Mouse (Mus musculus) hindbrain, embryonic 16.5 days (tissue): ENCODE measurements around the gene Atp1a3. TPM values are rescaled to one million over a fixed set of nuclear protein-coding genes. Genes with fewer than 3 reads are reported as not detected.
"Not testable (repeated sequence)": the region's sequence is repeated elsewhere in the genome, so short reads cannot be mapped to it uniquely, and the experiment has no call there.

ENCODE experiments used
- ATAC-seq: fragments of 200-750 bp; cut with Nextera tagmentation; 2 replicates; pipeline ENCODE4 v1.8.0; 2017; ENCODE audit warnings: moderate TSS enrichment, moderate library complexity
- H3K27ac ChIP-seq: fragments of 300-500 bp; sonication (generic); 2 replicates; pipeline ENCODE4 v1.5.1; 2014; ENCODE audit warnings: low read depth, mild to moderate bottlenecking, control low read depth, low read length, moderate library complexity
- H3K27me3 ChIP-seq: fragments of 300-500 bp; sonication (generic); replicated peaks from 2 replicates; pipeline ENCODE4 v1.6.1; 2014; ENCODE audit warnings: low read length; ENCODE audit not compliant: control insufficient read depth, insufficient read depth
- H3K36me3 ChIP-seq: fragments of 300-500 bp; sonication (generic); 2 replicates; pipeline ENCODE4 v1.6.1; 2014; ENCODE audit warnings: mild to moderate bottlenecking, low read length, moderate library complexity, mixed read lengths; ENCODE audit not compliant: control insufficient read depth, insufficient read depth
- H3K4me1 ChIP-seq: fragments of 300-500 bp; sonication (generic); 2 replicates; pipeline ENCODE4 v1.6.1; 2014; ENCODE audit warnings: low read depth, low read length; ENCODE audit not compliant: control insufficient read depth, insufficient read depth
- H3K4me2 ChIP-seq: fragments of 300-500 bp; sonication (generic); 2 replicates; pipeline ENCODE4 v1.6.1; 2014; ENCODE audit warnings: mild to moderate bottlenecking, low read length, control low read depth, moderate library complexity
- H3K4me3 ChIP-seq: fragments of 300-500 bp; sonication (generic); 2 replicates; pipeline ENCODE4 v1.5.1; 2014; ENCODE audit warnings: mild to moderate bottlenecking, low read length, control low read depth, moderate library complexity
- H3K9ac ChIP-seq: fragments of 300-500 bp; sonication (generic); 2 replicates; pipeline ENCODE4 v1.6.1; 2014; ENCODE audit warnings: low read depth, mild to moderate bottlenecking, control low read depth, low read length, moderate library complexity
- H3K9me3 ChIP-seq: fragments of 300-500 bp; sonication (generic); 2 replicates; pipeline ENCODE4 v1.6.1; 2014; ENCODE audit warnings: mild to moderate bottlenecking, low read length, moderate library complexity; ENCODE audit not compliant: control insufficient read depth
- WGBS: fragments of 180-500 bp; shearing (Covaris S2); extraction: QIAGEN DNeasy Blood & Tissue Kit; methylation state at CpG from one replicate; pipeline ENCODE4 v1.1.7; 2014; 5-methylcytosine and 5-hydroxymethylcytosine counted together
- polyA plus RNA-seq: library from polyadenylated mRNA; unstranded; fragments of >200 nt; fragmentation: Nextera tagmentation; extraction: Ambion mirVana; gene quantifications from 2 replicates; pipeline ENCODE4 v1.2.1, GENCODE M21; 2015

Gene Atp1a3
- polyA plus RNA-seq: 678 and 702 TPM in 2 replicates

DNA sequence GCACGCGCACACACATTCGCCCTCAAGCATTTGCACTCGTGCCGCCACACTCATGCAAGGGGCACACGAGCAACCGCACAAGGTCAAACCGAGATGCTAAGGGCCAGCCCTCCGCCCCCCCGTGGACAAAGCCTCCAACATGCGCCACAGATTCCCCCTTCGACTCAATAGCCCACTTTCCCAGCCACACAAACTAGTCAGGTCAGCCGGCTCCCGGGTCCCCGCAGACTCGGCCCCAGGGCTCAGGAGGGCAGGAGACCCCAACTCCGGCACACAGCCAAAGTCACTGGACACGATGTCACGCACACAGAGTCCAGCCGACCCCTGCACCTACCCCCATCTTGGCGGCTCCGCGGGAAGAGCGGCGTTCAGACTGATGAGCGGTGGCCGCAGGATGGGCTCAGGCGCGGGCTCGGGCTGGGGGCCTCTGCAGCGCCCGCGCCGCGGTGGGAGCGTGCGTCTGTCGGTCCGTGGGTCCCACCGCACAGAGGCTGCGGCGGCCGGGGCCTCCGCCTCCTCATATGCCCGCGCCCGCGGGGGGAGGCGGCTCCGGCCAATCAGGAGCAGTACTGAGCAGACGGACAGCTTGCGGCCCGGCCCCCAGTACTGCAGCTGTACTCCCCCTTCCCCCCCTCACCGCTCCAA is at the start of gene Atp1a3:
Gene Atp1a3, minus strand, starts transcription at position 538 of the 645 bp plus-strand sequence.
- peak; percentile 84 for ATAC-seq
- Histone ChIP-seq H3K9ac (peak within 1 kb of the TSS; percentile 94), H3K27me3 (no peaks in the 10 kb centered on the region), H3K36me3 (peaks cover 5% of the 10 kb centered on the region), H3K4me3 (peak within 1 kb of the TSS; percentile 85), H3K27ac (peak within 1 kb of the TSS; percentile 97), H3K4me2 (peak within 1 kb of the TSS; percentile 76), H3K9me3 (no peaks in the 10 kb centered on the region), H3K4me1 (peaks cover 64% of the 10 kb centered on the region)
- 1% methylated on average over 39 of the region's 54 CpGs for WGBS

GRCm38 (mm10) chr7:25052587-25052986 is 46.8 kb upstream of the Atp1a3 start:
- Histone ChIP-seq H3K4me1 (no peaks in the 10 kb centered on the region), H3K27ac (no peak overlapping the region), H3K36me3 (peaks cover 42% of the 10 kb centered on the region), H3K9me3 (no peaks in the 10 kb centered on the region), H3K27me3 (no peaks in the 10 kb centered on the region), H3K4me2 (no peak overlapping the region), H3K9ac (no peak overlapping the region), H3K4me3 (no peak overlapping the region)
- WGBS: 94% methylated on average over 3 of the region's 3 CpGs
- no peak for ATAC-seq

GRCm38 (mm10) chr7:25049295-25049930 is 43.7 kb upstream of the Atp1a3 start:
- WGBS: 79% methylated on average over 16 of the region's 16 CpGs
- no peaks in the 10 kb centered on the region for H3K27me3 ChIP-seq
- H3K27ac ChIP-seq: no peak overlapping the region
- no peaks in the 10 kb centered on the region for H3K9me3 ChIP-seq
- peaks cover 32% of the 10 kb centered on the region for H3K36me3 ChIP-seq
- no peak for ATAC-seq
- no peaks in the 10 kb centered on the region for H3K4me1 ChIP-seq
- H3K4me2 ChIP-seq: no peak overlapping the region
- no peak overlapping the region for H3K9ac ChIP-seq
- no peak overlapping the region for H3K4me3 ChIP-seq

- H3K36me3 ChIP-seq: peaks cover 42% of the 10 kb centered on the region
- no peak overlapping the region for H3K4me3 ChIP-seq
- H3K4me1 ChIP-seq: no peaks in the 10 kb centered on the region
- 74% methylated on average over 8 of the region's 8 CpGs for WGBS
- H3K27ac ChIP-seq: no peak overlapping the region
- ATAC-seq: no peak
- no peaks in the 10 kb centered on the region for H3K9me3 ChIP-seq
- no peak overlapping the region for H3K9ac ChIP-seq
- H3K4me2 ChIP-seq: no peak overlapping the region
- no peaks in the 10 kb centered on the region for H3K27me3 ChIP-seq
These were observed 41.6 kb upstream of the Atp1a3 start for GRCm38 (mm10) chr7:25047363-25047762.

DNA sequence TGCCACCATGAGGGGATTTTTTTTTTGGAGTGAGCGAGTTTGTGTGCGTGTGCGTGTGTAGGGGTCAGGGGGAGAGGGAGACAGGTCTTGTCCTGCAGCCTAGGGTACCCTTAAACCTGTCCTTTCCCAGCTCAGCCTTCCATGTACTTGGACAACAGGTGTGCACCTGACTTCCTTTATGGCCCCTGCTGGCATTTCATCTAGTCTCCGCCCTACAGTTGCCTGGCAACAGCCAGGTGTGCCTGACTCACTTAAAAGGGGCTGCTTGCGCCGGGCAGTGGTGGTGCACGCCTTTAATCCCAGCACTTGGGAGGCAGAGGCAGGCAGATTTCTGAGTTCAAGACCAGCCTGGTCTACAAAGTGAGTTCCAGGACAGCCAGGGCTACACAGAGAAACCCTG is 38.8 kb upstream of the Atp1a3 start:
- H3K9ac ChIP-seq, H3K4me2 ChIP-seq, H3K27ac ChIP-seq, H3K27me3 ChIP-seq, H3K9me3 ChIP-seq, H3K4me1 ChIP-seq, ATAC-seq, H3K4me3 ChIP-seq: not testable (repeated sequence)
- peaks cover 40% of the 10 kb centered on the region for H3K36me3 ChIP-seq
- WGBS: 88% methylated on average over 7 of the region's 7 CpGs

- Histone ChIP-seq H3K36me3 (peaks cover 38% of the 10 kb centered on the region), H3K27me3 (no peaks in the 10 kb centered on the region), H3K4me3 (no peak overlapping the region), H3K9ac (no peak overlapping the region), H3K4me1 (no peaks in the 10 kb centered on the region), H3K4me2 (no peak overlapping the region), H3K27ac (no peak overlapping the region), H3K9me3 (no peaks in the 10 kb centered on the region)
- no peak for ATAC-seq
- 95% methylated on average over 12 of the region's 12 CpGs for WGBS
These were observed 36.2 kb upstream of the Atp1a3 start for GRCm38 (mm10) chr7:25041921-25042320.

- no peak overlapping the region for H3K27ac ChIP-seq
- H3K9me3 ChIP-seq: no peaks in the 10 kb centered on the region
- H3K4me1 ChIP-seq: no peaks in the 10 kb centered on the region
- H3K4me3 ChIP-seq: no peak overlapping the region
- H3K36me3 ChIP-seq: peaks cover 17% of the 10 kb centered on the region
- H3K27me3 ChIP-seq: no peaks in the 10 kb centered on the region
- H3K9ac ChIP-seq: no peak overlapping the region
- ATAC-seq: no peak
- no peak overlapping the region for H3K4me2 ChIP-seq
- 54% methylated on average over 7 of the region's 7 CpGs for WGBS
These were observed 30.2 kb upstream of the Atp1a3 start for GRCm38 (mm10) chr7:25035916-25036315.

GRCm38 (mm10) chr7:25034796-25035195 is 29.0 kb upstream of the Atp1a3 start:
- no peaks in the 10 kb centered on the region; the same call in 1 of the 2 replicates for H3K4me1 ChIP-seq

GRCm38 (mm10) chr7:25031528-25031927 is 25.8 kb upstream of the Atp1a3 start:
- Histone ChIP-seq H3K9me3 (no peaks in the 10 kb centered on the region), H3K9ac (no peak overlapping the region), H3K27me3 (no peaks in the 10 kb centered on the region), H3K36me3 (peaks cover 16% of the 10 kb centered on the region), H3K27ac (no peak overlapping the region), H3K4me2 (no peak overlapping the region), H3K4me1 (no peaks in the 10 kb centered on the region; the same call in 1 of the 2 replicates), H3K4me3 (no peak overlapping the region)
- no peak for ATAC-seq
- 65% methylated on average over 3 of the region's 3 CpGs for WGBS

More at GRCm38 (mm10) chr7:25034796-25035195, 29.0 kb upstream of the Atp1a3 start:
- no peak for ATAC-seq
- no peaks in the 10 kb centered on the region for H3K9me3 ChIP-seq
- WGBS: 86% methylated on average over 4 of the region's 4 CpGs
- no peak overlapping the region for H3K4me3 ChIP-seq
- no peak overlapping the region for H3K9ac ChIP-seq
- H3K4me2 ChIP-seq: no peak overlapping the region
- no peak overlapping the region for H3K27ac ChIP-seq
- no peaks in the 10 kb centered on the region for H3K27me3 ChIP-seq
- H3K36me3 ChIP-seq: peaks cover 15% of the 10 kb centered on the region
